Mouse (Mus musculus) heart, postnatal 0 days (tissue): ENCODE results near the gene Cnp.
"Not testable (repeated sequence)": the region's sequence is repeated elsewhere in the genome, so short reads cannot be mapped to it uniquely, and the experiment has no call there.

Source experiments
- CTCF ChIP-seq: IDR thresholded peaks from 2 replicates; pipeline ENCODE4 v1.5.1; 2016; ENCODE audit warnings: antibody characterized with exemption, control low read depth, low read depth
- EP300 ChIP-seq: IDR thresholded peaks from 2 replicates; pipeline ENCODE4 v1.6.1; 2016; ENCODE audit warnings: antibody characterized with exemption, low read depth

DNA sequence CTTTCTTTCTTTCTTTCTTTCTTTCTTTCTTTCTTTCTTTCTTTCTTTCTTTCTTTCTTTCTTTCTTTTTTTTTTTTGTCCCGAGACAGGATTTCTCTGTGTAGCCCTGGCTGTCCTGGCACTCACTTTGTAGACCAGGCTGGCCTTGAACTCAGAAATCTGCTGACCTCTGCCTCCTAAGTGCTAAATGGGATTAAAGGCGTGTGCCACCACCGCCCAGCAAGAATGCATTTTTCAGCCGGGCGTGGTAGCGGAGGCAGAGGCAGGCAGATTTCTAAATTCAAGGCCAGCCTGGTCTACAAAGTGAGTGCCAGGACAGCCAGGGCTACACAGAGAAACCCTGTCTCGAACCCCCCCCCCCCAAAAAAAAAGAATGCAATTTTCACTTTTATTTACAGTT is 42.1 kb downstream of the Cnp start:
- not testable (repeated sequence) for TF ChIP-seq CTCF, EP300
